Mouse (Mus musculus): ENCODE data around the gene Rab26.

DNA sequence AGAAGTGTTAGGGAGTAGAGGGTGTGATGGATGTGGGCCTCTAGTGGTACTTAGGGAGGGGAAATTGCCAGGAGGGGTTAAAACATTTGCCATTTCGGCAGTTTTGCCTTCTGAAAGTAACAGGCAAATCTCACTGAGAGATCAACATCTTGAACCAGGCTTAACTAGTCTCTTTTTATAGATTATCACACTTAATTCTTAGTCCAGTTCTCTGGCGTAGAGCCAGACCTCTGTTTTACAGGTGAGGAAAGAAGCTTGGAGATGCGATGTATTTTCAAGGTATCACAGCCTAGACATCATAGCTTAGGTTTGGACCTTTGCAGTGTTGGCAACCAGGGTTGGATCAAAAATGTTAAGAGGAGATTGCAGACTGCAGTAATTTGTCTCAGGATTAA is 17.0 kb upstream of the Rab26 start:
- TF ChIP-seq CTCF (conservative IDR thresholded peaks at IDR 0.05 in 1 of 2, IDR thresholded peaks at IDR 0.05 in 1 of 2; ENCODE audit: low read depth in 2 of 2, low read length in 2 of 2) (no peak), BHLHE40 (IDR thresholded peaks at IDR 0.05; ENCODE audit: low read depth, low read length) (no peak), MAX (IDR thresholded peaks at IDR 0.05; ENCODE audit: low read length) (no peak), MAZ (IDR thresholded peaks at IDR 0.05; ENCODE audit: low read depth, low read length) (no peak), POLR2AphosphoS2 (IDR thresholded peaks at IDR 0.05; ENCODE audit: low read depth, low read length) (no peak)
